Mouse (Mus musculus) liver, postnatal 0 days (tissue): ENCODE measurements around the gene Trpm8.

Source experiments
- CTCF ChIP-seq: sonication (generic); IDR thresholded peaks from 2 replicates; pipeline ENCODE4 v1.5.1; 2016; ENCODE audit warnings: antibody characterized with exemption, low read depth
- EP300 ChIP-seq: IDR thresholded peaks from 2 replicates; pipeline ENCODE4 v1.6.1; 2016; ENCODE audit warnings: antibody characterized with exemption, low read depth, mild to moderate bottlenecking

DNA sequence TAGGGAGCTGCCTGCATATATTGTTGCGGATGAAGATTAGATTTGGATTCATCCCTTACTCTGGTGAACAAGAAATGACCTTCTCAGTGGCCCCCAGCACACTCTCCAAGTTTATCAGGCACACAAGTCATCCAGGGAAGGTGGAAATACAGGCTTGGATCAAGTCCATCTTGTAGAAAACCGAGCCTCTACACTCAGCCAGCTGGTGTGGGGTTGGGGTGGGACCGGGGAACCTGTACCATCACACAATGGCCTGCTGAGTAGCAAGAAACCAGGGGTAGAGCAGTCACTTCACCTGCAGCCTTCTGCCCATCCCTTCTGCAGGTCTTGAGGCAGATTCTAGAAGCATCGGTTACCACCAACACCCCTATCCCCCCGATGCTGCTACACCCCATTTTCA, 42.8 kb upstream of the Trpm8 start:
- TF ChIP-seq CTCF = no peak
- TF ChIP-seq EP300 = no peak
